Mouse (Mus musculus) lung, adult 2 months (tissue): ENCODE data around the gene Wdr18. TPM values are rescaled to one million over a fixed set of nuclear protein-coding genes. Genes with fewer than 3 reads are reported as not detected.
A peak's percentile ranks its signal among the peaks of the same experiment; 100 is the strongest.

Source experiments
- DNase-seq: peaks from one replicate; pipeline ENCODE4 v3.0.0; 2022
- H3K4me1 ChIP-seq: fragments of 200-500 bp; 2 replicates; pipeline ENCODE4 v1.6.1; 2011; ENCODE audit warnings: low read length; ENCODE audit not compliant: control insufficient read depth, insufficient read depth
- H3K4me3 ChIP-seq: fragments of 200-500 bp; replicated peaks from 2 replicates; pipeline ENCODE3; 2011; ENCODE audit warnings: low read depth, mild to moderate bottlenecking, control low read depth, low read length; ENCODE audit errors: extremely low read depth
- CTCF ChIP-seq: fragments of 200-500 bp; IDR thresholded peaks from 2 replicates; pipeline ENCODE4 v1.5.1; 2011; ENCODE audit warnings: mild to moderate bottlenecking, low read length, control low read depth; ENCODE audit not compliant: insufficient read depth
- POLR2A ChIP-seq: fragments of 200-500 bp; IDR thresholded peaks from 2 replicates; pipeline ENCODE4 v1.6.1; 2011; ENCODE audit warnings: low read depth, mild to moderate bottlenecking, control low read depth, low read length, borderline replicate concordance; ENCODE audit errors: extremely low read depth
- WGBS: fragments of 180-500 bp; shearing (Covaris S2); methylation state at CpG from one replicate; pipeline ENCODE4 v1.1.7; 2018; 5-methylcytosine and 5-hydroxymethylcytosine counted together
- polyA plus RNA-seq: library from polyadenylated mRNA; depleted of rRNA; stranded (reverse); fragments of >200 nt; gene quantifications from 2 replicates; pipeline ENCODE4 v1.2.3, GENCODE M21; 2012

Wdr18 gene
- polyA plus RNA-seq, 1 experiment, result 35.5 TPM

DNA sequence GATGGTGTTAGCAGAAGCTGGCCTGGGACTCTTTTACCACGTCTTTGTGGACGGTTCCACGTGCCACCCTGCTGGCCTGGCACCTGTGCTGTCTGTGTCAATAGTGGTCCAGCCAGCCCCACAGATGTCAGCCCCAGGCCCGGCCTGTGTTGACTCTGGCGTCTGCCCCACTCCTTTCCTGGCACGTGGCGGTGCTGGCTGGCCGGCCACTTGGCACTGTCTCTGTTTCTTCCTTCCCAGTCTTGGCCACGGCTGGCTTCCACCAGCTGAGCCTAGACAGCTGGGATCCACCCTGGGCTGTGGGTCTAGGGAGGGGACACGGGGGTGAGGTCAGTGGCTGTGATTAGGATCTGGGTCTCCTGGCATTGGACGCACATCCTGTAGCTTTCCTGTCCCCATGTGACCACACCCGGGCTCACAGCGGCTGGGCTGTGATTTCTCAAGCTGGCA lies 25.7 kb upstream of the Wdr18 start:
- Histone ChIP-seq H3K4me3 (no peak overlapping the region), H3K4me1 (peaks cover 40% of the 10 kb centered on the region)
- DNase-seq, result peak; percentile 88
- WGBS, result 11% methylated on average over 13 of the region's 13 CpGs
- TF ChIP-seq CTCF (no peak), POLR2A (no peak)

DNA sequence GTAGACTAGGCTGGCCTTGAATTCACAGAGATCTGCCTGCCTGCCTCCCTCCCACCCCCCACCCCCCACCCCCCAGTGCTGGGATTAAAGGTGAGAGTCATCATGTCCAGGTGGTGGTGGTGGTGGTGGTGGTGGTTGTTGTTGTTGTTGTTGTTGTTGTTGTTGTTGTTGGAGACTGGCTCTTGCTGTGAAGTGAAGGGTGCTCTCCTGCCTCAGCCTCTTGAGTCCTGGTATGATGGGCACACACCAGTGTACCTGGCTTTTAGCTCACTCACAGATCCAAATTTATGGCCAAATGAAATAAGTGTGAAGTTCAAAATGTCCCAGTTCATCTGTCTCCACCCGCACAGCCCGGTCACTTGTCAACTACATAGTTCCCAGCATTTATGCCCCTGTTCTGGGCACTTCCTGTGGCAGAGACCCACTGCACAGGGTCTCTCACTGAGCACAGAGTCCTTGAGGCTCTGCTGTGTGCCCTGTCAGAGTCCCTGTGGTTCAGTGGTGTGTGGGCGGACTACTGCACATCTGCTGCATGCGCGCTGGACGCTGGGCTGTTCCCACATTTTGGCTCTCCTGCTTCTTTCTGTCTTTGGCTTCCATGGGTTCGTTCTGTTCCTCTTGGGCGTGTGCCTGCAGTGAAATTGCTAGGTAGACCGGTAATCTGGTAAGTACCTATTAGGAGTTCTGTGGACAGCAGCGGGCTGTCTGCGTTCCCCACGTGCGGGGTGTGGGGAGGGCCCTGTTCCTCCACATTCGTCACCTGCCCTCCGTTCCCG lies 25.0 kb upstream of the Wdr18 start:
- TF ChIP-seq POLR2A, result no peak
- no peak for TF ChIP-seq CTCF
- WGBS, result 72% methylated on average over 16 of the region's 16 CpGs
- Histone ChIP-seq H3K4me3 (no peak overlapping the region), H3K4me1 (peaks cover 40% of the 10 kb centered on the region)
- DNase-seq, result no peak

DNA sequence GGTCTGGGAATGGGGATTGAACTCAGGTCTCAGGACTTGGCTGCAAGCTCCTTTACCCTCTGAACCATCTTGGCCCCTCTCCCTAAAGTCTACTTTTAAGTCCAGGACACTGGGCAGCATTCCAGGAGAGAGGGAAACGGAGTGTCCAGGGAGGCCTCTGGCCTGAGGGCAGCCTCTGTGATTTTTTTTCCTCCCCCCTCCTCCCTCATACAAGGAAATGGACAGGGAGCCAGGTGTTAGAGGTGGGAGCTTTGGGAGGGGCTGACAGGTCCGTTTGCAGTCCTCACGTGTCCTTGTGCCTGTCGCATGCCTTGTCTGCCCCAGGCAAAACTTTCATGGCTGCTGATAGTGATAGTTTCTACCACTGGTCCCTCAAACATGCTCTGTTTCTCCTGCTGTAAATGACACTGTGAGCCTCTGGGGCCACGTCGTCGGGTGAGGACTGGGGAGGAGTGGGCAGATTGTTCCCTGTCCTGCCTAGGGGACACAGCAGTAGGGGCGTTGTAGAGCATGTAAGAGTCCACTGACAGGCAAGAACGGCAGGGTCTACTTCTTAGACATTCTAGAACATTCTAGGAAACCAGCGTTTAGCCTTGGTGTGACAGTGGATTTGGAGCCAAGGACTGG lies 23.6 kb upstream of the Wdr18 start:
- Histone ChIP-seq H3K4me3 (no peak overlapping the region), H3K4me1 (peaks cover 40% of the 10 kb centered on the region)
- WGBS, result 15% methylated on average over 10 of the region's 10 CpGs
- TF ChIP-seq POLR2A (no peak), CTCF (no peak)
- DNase-seq, result no peak

DNA sequence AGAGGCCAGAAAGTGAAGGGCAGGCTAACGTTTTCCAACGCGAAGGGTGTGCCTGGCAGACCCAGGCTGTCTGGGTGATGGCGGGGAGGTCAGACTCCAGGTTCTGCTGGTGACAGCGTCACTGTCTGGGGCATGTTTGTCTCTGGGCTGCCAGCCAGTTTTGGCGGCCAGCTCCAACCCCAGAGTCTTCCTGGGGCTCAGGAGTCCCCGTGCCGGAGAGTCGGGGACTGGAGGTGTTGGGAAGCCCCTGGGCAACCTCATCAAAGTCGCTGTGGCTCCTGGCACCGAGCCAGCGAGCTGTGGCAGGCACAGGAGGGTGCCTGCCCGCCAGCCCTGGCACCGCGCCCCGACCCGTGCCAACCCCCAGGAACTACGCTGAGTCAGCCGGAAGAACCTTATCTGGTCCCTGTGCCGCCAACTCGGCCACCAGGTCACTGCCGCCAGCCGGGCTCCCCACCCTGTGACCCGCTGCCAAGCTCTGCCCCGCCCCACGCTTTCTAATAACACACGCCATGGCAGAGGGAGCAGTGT lies 23.0 kb upstream of the Wdr18 start:
- DNase-seq, result peak; percentile 87
- TF ChIP-seq POLR2A, result no peak
- TF ChIP-seq CTCF, result no peak
- Histone ChIP-seq H3K4me1 (peaks cover 40% of the 10 kb centered on the region), H3K4me3 (no peak overlapping the region)
- WGBS, result 2% methylated on average over 27 of the region's 27 CpGs

DNA sequence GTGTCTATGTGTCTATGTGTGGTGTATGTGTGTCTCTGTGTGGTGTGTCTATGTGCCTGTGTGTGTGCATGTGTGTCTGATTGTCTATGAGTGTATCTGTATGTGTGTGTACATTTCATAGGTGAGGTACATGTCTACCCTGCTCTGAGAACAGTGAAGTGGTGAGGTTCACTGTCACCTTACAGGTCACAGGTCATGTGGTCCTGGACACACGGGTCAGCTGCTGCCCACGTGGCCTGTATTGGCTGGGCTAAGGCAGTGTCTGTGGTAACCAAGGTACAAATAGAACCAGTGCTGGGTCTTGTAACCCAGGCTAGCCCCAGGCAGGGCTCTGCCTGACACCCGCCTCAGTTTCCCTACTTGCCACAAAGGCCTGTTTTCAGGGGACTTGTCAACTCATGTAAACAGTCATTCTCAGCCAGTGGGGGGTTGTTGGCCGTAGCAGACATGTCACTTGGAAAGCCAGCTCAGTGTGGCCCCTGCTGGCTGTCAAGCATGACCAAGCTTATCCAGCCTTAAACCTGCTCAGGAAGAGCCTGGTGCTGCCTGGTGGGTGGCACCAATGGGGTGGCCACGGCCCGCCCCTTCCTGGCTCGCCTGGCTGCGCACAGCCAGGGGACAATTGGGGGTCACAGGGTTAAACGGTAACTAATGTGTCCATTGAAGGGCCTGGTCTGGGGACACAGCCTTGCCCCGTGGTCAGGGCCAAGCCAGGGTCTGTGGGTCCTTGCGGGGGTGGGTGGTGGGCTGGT lies 22.0 kb upstream of the Wdr18 start:
- no peak for DNase-seq
- TF ChIP-seq POLR2A (no peak), CTCF (no peak)
- no peak overlapping the region for H3K4me3 ChIP-seq
- 73% methylated on average over 11 of the region's 11 CpGs for WGBS
- H3K4me1 ChIP-seq, result peaks cover 36% of the 10 kb centered on the region

DNA sequence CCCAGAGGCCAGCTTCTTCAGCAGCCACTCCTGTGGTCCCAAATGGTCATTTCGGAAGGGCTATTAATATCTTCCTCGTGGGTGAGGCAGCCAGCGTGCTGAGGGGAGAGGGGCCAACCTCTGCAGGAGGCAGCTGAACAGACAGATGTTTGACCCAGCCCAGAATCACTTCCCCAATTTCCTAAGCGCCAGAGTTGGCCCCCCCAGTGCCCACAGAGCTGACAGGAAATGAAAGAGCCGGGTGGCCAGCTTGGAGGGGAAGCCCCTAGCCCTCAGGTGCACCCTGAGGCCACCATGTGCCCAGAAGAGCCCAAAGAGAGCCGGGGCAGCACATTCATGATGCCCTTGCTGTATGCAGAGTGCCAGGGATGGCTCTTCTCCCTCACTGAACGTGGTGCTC lies 19.2 kb upstream of the Wdr18 start:
- no peak for DNase-seq
- TF ChIP-seq POLR2A (no peak), CTCF (no peak)
- H3K4me1 ChIP-seq, result peaks cover 20% of the 10 kb centered on the region
- H3K4me3 ChIP-seq, result no peak overlapping the region
- WGBS, result 47% methylated on average over 7 of the region's 7 CpGs

DNA sequence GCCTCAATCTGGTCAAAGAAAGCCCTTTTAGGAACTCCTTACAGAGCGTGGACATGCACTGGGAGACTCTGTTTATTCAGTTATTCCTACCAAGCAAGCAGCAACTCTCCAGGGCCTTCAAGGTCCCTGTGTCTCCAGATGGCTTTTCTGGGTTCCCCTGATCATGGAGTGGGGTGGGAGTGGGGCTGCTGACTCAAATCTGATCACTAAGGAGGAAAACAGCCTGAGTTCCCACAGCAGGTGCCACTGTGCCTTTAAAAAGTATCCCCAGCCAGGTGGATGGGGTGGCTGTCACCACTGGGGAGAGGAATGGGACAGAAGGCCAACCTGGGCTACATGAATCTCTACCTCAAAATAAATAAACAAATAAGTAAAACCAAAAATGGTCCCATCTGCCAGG lies 17.0 kb upstream of the Wdr18 start:
- 91% methylated on average over 1 of the region's 1 CpGs for WGBS
- DNase-seq, result no peak
- no peak overlapping the region for H3K4me3 ChIP-seq
- TF ChIP-seq POLR2A, result no peak
- no peak for TF ChIP-seq CTCF
- H3K4me1 ChIP-seq, result peaks cover 5% of the 10 kb centered on the region

DNA sequence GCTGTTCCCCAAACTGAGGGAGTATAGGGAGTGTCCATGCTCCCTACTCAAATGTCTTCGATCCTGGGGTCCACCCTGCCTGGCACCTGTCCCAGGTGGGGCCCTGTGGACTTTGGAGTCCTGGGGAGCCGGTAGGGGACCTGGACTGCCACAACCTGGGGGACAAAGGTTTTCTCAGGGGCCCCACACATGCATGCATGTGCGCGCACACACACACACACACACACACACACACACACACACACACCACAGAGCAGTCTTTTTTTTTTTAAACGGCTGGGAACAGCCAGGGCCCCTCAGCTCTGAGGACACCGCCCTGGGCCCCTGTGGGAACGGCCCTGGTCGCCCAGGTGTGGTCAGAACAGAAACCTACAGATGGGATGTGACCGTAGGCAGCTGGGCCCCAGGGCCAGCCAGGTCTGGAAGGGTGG lies 16.5 kb upstream of the Wdr18 start:
- no peak overlapping the region for H3K4me3 ChIP-seq
- TF ChIP-seq CTCF (no peak), POLR2A (no peak)
- H3K4me1 ChIP-seq, result peaks cover 5% of the 10 kb centered on the region
- 76% methylated on average over 9 of the region's 9 CpGs for WGBS
- DNase-seq, result no peak

DNA sequence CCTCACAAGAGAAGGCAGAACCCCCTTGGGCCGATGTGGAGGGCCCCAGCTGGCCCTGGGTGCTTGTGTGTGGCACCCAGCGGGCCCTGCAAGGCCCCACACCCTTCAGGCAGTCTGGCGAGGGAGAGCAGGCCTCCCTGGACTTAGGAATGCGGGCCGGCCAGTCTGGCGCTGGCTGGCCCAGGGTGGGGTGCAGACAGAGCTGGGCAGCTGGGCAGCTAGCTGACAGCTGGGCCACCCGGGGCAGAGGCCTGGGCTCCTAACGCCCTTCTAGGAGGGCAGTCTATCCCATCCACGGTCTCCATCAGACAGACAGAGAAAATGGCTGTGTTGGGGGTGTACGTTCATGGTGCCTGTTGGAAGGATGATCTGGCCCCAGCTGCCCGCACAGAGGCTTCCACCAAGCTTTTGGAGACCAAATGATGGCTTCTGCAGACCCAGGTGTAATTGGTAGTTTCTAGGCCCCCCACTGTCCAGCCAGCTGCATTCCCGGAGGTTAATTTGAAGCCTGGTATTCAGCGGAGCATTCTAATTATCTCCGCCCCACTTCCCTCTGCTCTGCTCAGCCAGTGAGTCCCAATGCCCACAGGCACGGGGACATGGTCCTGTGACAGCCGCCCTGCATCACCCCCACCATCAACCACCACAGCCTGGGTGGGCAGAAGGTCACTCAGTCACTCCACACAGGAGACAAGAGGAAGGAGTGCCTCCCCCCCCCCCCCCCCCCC lies 14.3 kb upstream of the Wdr18 start:
- DNase-seq, result peak; percentile 50
- Histone ChIP-seq H3K4me3 (no peak overlapping the region), H3K4me1 (peaks cover 5% of the 10 kb centered on the region)
- TF ChIP-seq POLR2A (no peak), CTCF (no peak)
- 60% methylated on average over 16 of the region's 16 CpGs for WGBS
